Mouse (Mus musculus) kidney, embryonic 15.5 days (tissue): ENCODE results near the gene Gas6. TPM values are rescaled to one million over a fixed set of nuclear protein-coding genes. Genes with fewer than 3 reads are reported as not detected.

Experiments
- ATAC-seq: fragments of 200-750 bp; cut with Nextera tagmentation; replicated peaks from 2 replicates; pipeline ENCODE4 v1.8.0; 2017; ENCODE audit warnings: moderate TSS enrichment; ENCODE audit not compliant: low FRiP score
- H3K27ac ChIP-seq: fragments of 300-500 bp; sonication (generic); 2 replicates; pipeline ENCODE4 v1.5.1; 2015; ENCODE audit warnings: mild to moderate bottlenecking, inconsistent platforms
- H3K27me3 ChIP-seq: fragments of 300-500 bp; sonication (generic); 2 replicates; pipeline ENCODE4 v1.6.1; 2015; ENCODE audit warnings: inconsistent platforms
- H3K36me3 ChIP-seq: fragments of 300-500 bp; sonication (generic); 2 replicates; pipeline ENCODE4 v1.6.1; 2015; ENCODE audit warnings: inconsistent platforms
- H3K4me1 ChIP-seq: fragments of 300-500 bp; sonication (generic); 2 replicates; pipeline ENCODE4 v1.6.1; 2015; ENCODE audit warnings: inconsistent platforms
- H3K4me2 ChIP-seq: fragments of 300-500 bp; sonication (generic); 2 replicates; pipeline ENCODE4 v1.6.1; 2015; ENCODE audit warnings: moderate library complexity, mild to moderate bottlenecking, inconsistent platforms
- H3K4me3 ChIP-seq: fragments of 300-500 bp; sonication (generic); replicated peaks from 2 replicates; pipeline ENCODE4 v1.5.1; 2015; ENCODE audit warnings: mild to moderate bottlenecking, inconsistent platforms
- H3K9ac ChIP-seq: fragments of 300-500 bp; sonication (generic); 2 replicates; pipeline ENCODE4 v1.6.1; 2015; ENCODE audit warnings: mild to moderate bottlenecking, inconsistent platforms
- H3K9me3 ChIP-seq: fragments of 300-500 bp; sonication (generic); replicated peaks from 2 replicates; pipeline ENCODE4 v1.6.1; 2016; ENCODE audit warnings: inconsistent platforms
- WGBS: fragments of 180-500 bp; shearing (Covaris S2); methylation state at CpG from one replicate; pipeline ENCODE4 v1.1.7; 2015; ENCODE audit warnings: mixed read lengths; 5-methylcytosine and 5-hydroxymethylcytosine counted together
- polyA plus RNA-seq: library from polyadenylated mRNA; unstranded; fragments of >200 nt; fragmentation: Nextera tagmentation; extraction: Ambion mirVana; gene quantifications from 2 replicates; pipeline ENCODE4 v1.2.1, GENCODE M21; 2015

Gene Gas6
- polyA plus RNA-seq, 1 experiment from 2014 or later, result 55.3 TPM

GRCm38 (mm10) chr8:13451747-13452277, 42.5 kb downstream of the Gas6 start:
- H3K4me1 ChIP-seq, result no peaks in the 10 kb centered on the region
- no peak overlapping the region for H3K4me3 ChIP-seq
- no peak overlapping the region for H3K9ac ChIP-seq
- no peaks in the 10 kb centered on the region for H3K27me3 ChIP-seq
- no peaks in the 10 kb centered on the region for H3K9me3 ChIP-seq
- 70% methylated on average over 6 of the region's 6 CpGs for WGBS
- ATAC-seq, result no peak
- no peaks in the 10 kb centered on the region for H3K36me3 ChIP-seq
- no peak overlapping the region for H3K27ac ChIP-seq
- H3K4me2 ChIP-seq, result no peak overlapping the region

- Histone ChIP-seq H3K27ac (no peak overlapping the region), H3K4me1 (no peaks in the 10 kb centered on the region), H3K4me3 (no peak overlapping the region), H3K27me3 (no peaks in the 10 kb centered on the region), H3K9me3 (no peaks in the 10 kb centered on the region), H3K4me2 (no peak overlapping the region), H3K9ac (no peak overlapping the region), H3K36me3 (no peaks in the 10 kb centered on the region)
- whole genome bisulfite sequencing, result 52% methylated on average over 4 of the region's 4 CpGs
- no peak for ATAC-seq
These were observed 46.1 kb downstream of the Gas6 start for GRCm38 (mm10) chr8:13448145-13448544.

DNA sequence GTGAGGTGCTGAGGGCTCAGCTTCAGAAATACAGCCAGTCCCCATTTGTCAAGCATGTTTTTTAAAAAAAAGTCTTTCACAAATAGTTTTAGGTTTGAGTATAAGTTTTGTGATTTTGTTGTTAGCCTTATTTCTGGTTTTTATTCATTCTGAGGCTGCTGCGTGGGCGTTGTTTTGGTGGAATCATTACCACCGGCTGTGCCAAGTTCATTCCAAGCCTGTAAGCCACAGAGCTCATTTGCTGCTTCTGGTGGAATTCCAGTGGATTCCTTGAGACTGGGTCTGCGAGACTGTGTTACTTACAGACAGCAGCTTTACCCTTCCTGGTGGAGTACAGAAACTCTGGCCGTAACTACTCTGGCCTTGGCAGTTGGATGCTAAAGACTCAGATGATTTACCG, 47.8 kb downstream of the Gas6 start:
- Histone ChIP-seq H3K9ac (no peak overlapping the region), H3K27me3 (no peaks in the 10 kb centered on the region), H3K4me3 (no peak overlapping the region), H3K27ac (no peak overlapping the region), H3K9me3 (no peaks in the 10 kb centered on the region), H3K4me2 (no peak overlapping the region), H3K36me3 (no peaks in the 10 kb centered on the region), H3K4me1 (no peaks in the 10 kb centered on the region)
- ATAC-seq, result no peak
- 92% methylated on average over 6 of the region's 6 CpGs for WGBS

DNA sequence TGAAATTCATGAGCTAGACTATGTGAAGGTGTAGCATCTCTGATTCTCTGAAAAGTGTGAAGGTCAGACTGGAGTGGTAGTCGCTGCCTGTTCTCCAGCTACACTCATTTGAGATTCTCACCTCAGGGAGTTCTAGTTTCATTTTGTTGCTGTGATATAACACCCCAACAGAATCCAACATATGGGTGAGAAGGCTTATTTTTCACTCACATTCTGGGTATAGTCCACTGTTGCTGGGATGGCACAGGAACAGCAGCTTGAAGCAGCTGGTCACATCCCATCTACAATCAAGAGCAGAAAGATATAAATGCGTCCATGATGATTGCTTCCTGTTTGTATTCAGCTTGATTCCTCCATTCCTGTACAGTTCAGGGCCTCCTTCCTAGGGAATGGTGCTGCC, 52.1 kb downstream of the Gas6 start:
- H3K4me3 ChIP-seq, result no peak overlapping the region
- no peaks in the 10 kb centered on the region for H3K9me3 ChIP-seq
- H3K4me1 ChIP-seq, result no peaks in the 10 kb centered on the region
- no peak for ATAC-seq
- H3K4me2 ChIP-seq, result no peak overlapping the region
- WGBS, result 90% methylated on average over 2 of the region's 2 CpGs
- peaks cover 6% of the 10 kb centered on the region for H3K27me3 ChIP-seq
- H3K36me3 ChIP-seq, result no peaks in the 10 kb centered on the region
- no peak overlapping the region for H3K27ac ChIP-seq
- H3K9ac ChIP-seq, result no peak overlapping the region

DNA sequence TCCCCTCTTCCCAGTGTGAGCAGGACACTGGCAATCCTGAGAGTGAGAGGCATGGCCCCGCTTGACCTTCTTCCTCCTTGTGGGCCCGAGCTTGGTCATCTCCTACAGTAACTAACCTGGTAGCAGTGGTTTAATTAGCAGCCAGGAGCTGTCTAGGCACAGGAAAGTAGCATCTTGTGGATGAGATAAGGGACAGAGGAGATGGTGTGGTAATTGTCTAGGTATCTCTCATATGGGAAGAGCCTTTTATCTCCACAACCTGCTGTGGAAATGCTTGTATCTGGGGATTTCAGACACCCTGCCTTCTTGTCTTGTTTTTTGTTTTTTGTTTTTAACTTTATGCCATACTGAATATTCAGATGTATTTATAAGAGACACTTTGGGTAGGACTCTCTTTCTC, 56.8 kb downstream of the Gas6 start:
- no peaks in the 10 kb centered on the region for H3K36me3 ChIP-seq
- no peak overlapping the region for H3K27ac ChIP-seq
- WGBS, result 69% methylated on average over 2 of the region's 2 CpGs
- ATAC-seq, result no peak
- no peak overlapping the region for H3K4me2 ChIP-seq
- H3K9me3 ChIP-seq, result no peaks in the 10 kb centered on the region
- no peak overlapping the region for H3K4me3 ChIP-seq
- H3K27me3 ChIP-seq, result peaks cover 43% of the 10 kb centered on the region
- peaks cover 8% of the 10 kb centered on the region for H3K4me1 ChIP-seq
- H3K9ac ChIP-seq, result no peak overlapping the region

- Histone ChIP-seq H3K9ac (no peak overlapping the region), H3K36me3 (no peaks in the 10 kb centered on the region), H3K4me1 (peaks cover 8% of the 10 kb centered on the region), H3K4me2 (peak overlapping the region; percentile 50; the same call in 1 of the 2 replicates), H3K4me3 (no peak overlapping the region), H3K9me3 (no peaks in the 10 kb centered on the region), H3K27me3 (peaks cover 43% of the 10 kb centered on the region), H3K27ac (no peak overlapping the region)
- WGBS, result 14% methylated on average over 8 of the region's 8 CpGs
- no peak for ATAC-seq
These were observed 58.2 kb downstream of the Gas6 start for GRCm38 (mm10) chr8:13436052-13436451.

DNA sequence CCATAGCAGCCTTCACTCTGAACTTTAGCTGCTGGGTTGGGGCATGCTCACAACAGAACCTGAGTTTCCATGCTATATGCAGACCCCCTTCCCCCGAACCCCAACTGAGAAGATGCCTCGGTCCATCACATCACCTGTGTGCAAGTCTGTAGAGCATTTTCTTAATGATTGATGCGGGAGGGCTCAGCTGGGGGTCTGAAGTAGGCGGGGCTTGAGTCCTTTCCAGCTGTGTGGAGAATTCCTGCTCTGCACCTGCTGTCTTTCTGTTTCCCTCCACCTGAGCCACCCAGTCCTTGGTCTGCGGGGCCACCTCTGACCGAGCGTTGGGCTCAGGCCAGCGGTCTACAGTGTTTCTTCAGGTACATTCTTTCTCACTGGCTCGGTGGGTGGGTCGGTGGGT, 59.4 kb downstream of the Gas6 start, which contains the start of gene Tmem255b:
TSS of gene Tmem255b (plus strand) at position 301 of the 400 bp plus-strand sequence.
- H3K4me3 ChIP-seq, result peak within 1 kb of the TSS; percentile 15; the same call in 1 of the 2 replicates
- H3K4me1 ChIP-seq, result peaks cover 8% of the 10 kb centered on the region
- H3K9me3 ChIP-seq, result no peaks in the 10 kb centered on the region
- peak within 1 kb of the TSS; percentile 50 for H3K4me2 ChIP-seq
- WGBS, result 19% methylated on average over 10 of the region's 10 CpGs
- no peak within 1 kb of the TSS for H3K27ac ChIP-seq
- H3K27me3 ChIP-seq, result peaks cover 43% of the 10 kb centered on the region
- no peak within 1 kb of the TSS for H3K9ac ChIP-seq
- H3K36me3 ChIP-seq, result no peaks in the 10 kb centered on the region
- no peak for ATAC-seq

DNA sequence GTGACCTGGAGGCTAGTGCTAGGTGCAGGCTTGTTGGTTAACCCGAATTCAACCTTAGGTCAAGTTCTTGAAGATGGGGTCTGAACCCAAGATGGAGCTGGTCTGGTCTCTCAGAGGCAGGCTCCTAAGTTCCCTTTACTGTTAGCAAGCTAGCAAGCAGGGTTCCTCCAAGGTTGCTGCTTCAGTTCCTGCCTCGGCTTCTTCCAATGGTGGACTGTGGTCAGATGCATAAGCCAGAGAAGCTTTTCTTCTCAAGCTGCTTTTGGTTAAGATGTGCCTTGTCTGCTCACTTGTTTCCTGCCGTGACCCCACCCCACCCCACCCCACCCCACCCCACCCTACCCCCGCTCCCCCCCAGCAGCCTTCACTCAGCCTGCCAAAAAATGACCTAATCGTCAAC, 61.2 kb downstream of the Gas6 start:
- 74% methylated on average over 5 of the region's 5 CpGs for WGBS
- no peak for ATAC-seq

GRCm38 (mm10) chr8:13430866-13431265, 63.4 kb downstream of the Gas6 start:
- no peak overlapping the region for H3K9ac ChIP-seq
- H3K4me1 ChIP-seq, result peaks cover 8% of the 10 kb centered on the region
- H3K27me3 ChIP-seq, result peaks cover 24% of the 10 kb centered on the region
- no peak for ATAC-seq
- H3K9me3 ChIP-seq, result no peaks in the 10 kb centered on the region
- no peaks in the 10 kb centered on the region for H3K36me3 ChIP-seq
- no peak overlapping the region for H3K27ac ChIP-seq
- no peak overlapping the region for H3K4me3 ChIP-seq
- no peak overlapping the region for H3K4me2 ChIP-seq

More for the DNA sequence above, 61.2 kb downstream of the Gas6 start:
- H3K36me3 ChIP-seq, result no peaks in the 10 kb centered on the region
- peaks cover 8% of the 10 kb centered on the region for H3K4me1 ChIP-seq
- H3K27ac ChIP-seq, result no peak overlapping the region
- no peak overlapping the region for H3K9ac ChIP-seq
- no peak overlapping the region for H3K4me3 ChIP-seq
- H3K27me3 ChIP-seq, result peaks cover 43% of the 10 kb centered on the region
- no peaks in the 10 kb centered on the region for H3K9me3 ChIP-seq
- H3K4me2 ChIP-seq, result no peak overlapping the region

DNA sequence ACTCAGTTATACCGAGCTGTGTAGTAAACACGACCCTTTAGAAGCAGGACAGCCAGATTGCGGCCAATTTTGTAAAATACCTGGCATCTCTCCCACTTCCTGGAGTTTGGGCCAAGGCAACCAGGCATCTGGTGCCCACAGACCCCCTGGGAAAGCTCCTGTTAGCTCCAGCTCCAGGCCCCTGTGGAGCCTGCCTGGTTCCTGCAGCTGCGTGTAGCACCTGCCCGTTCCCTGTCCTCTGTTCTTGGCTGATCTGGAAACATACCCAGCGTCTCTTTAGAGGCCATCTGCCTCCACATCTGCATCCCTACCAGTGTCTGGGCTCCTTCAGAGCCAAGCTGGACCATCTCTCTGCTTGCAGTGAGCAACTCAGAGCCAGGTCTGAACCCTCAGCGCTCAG, 63.9 kb downstream of the Gas6 start:
- no peak overlapping the region for H3K4me2 ChIP-seq
- 81% methylated on average over 7 of the region's 7 CpGs for WGBS
- H3K4me3 ChIP-seq, result no peak overlapping the region
- peaks cover 20% of the 10 kb centered on the region for H3K27me3 ChIP-seq
- H3K27ac ChIP-seq, result no peak overlapping the region
- no peaks in the 10 kb centered on the region for H3K9me3 ChIP-seq
- H3K36me3 ChIP-seq, result no peaks in the 10 kb centered on the region
- H3K9ac ChIP-seq, result no peak overlapping the region
- H3K4me1 ChIP-seq, result peaks cover 7% of the 10 kb centered on the region
- no peak for ATAC-seq

DNA sequence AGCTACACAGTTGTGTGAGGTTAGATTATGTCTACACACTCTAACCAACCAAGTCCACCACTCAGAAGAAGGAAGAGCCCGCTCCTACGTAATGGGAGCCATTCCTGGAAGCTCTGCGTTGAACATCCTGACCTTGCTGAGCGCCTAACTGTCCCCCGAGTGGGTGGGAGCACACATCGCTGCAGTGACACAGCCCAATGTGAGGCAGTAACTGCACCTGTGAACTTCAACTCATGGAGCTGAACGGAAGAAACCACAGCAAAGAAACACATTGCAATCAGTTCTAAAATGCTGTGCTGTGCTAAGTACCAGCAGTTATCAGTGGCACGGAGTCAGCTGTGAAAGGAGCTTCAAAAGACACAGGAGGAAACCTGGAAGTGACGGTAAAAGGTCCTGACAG, 66.1 kb downstream of the Gas6 start:
- Histone ChIP-seq H3K36me3 (no peaks in the 10 kb centered on the region), H3K27ac (no peak overlapping the region), H3K27me3 (no peaks in the 10 kb centered on the region), H3K4me3 (no peak overlapping the region), H3K4me2 (no peak overlapping the region), H3K9ac (no peak overlapping the region), H3K9me3 (no peaks in the 10 kb centered on the region), H3K4me1 (no peaks in the 10 kb centered on the region)
- no peak for ATAC-seq
- 74% methylated on average over 9 of the region's 9 CpGs for WGBS

- Histone ChIP-seq H3K9ac (no peak overlapping the region), H3K4me3 (no peak overlapping the region), H3K27me3 (no peaks in the 10 kb centered on the region), H3K4me2 (no peak overlapping the region), H3K9me3 (no peaks in the 10 kb centered on the region), H3K4me1 (no peaks in the 10 kb centered on the region), H3K27ac (peak overlapping the region; percentile 24; the same call in 1 of the 2 replicates), H3K36me3 (no peaks in the 10 kb centered on the region)
- 74% methylated on average over 6 of the region's 6 CpGs for WGBS
- ATAC-seq, result no peak
These were observed 66.9 kb downstream of the Gas6 start for GRCm38 (mm10) chr8:13427351-13427750.

- H3K36me3 ChIP-seq, result no peaks in the 10 kb centered on the region
- H3K27ac ChIP-seq, result no peak overlapping the region
- H3K4me2 ChIP-seq, result no peak overlapping the region
- ATAC-seq, result no peak
- H3K27me3 ChIP-seq, result no peaks in the 10 kb centered on the region
- H3K9me3 ChIP-seq, result no peaks in the 10 kb centered on the region
- H3K4me1 ChIP-seq, result no peaks in the 10 kb centered on the region
- 94% methylated on average over 6 of the region's 6 CpGs for WGBS
- H3K9ac ChIP-seq, result no peak overlapping the region
- no peak overlapping the region for H3K4me3 ChIP-seq
These were observed 73.3 kb downstream of the Gas6 start for GRCm38 (mm10) chr8:13420970-13421369.
